Mouse (Mus musculus): Measurements from ENCODE around the gene Cpeb1. TPM values are rescaled to one million over a fixed set of nuclear protein-coding genes. Genes with fewer than 3 reads are reported as not detected.

The Cpeb1 gene
- 6.1 and 8.3 TPM in 2 replicates for polyA plus RNA-seq (2015; fragmentation: Nextera tagmentation; extraction: Ambion mirVana)

GRCm38 (mm10) chr7:81455155-81455651 is at the start of gene Cpeb1:
Gene Cpeb1, minus strand, starts transcription at chr7:81455465.

GRCm38 (mm10) chr7:81498181-81498580 is 42.9 kb upstream of the Cpeb1 start, which contains the start of gene BC048679:
Gene BC048679, minus strand, starts transcription at chr7:81498281.

GRCm38 (mm10) chr7:81493331-81494021 is 38.2 kb upstream of the Cpeb1 start, which contains the start of gene Ap3b2:
Gene Ap3b2, minus strand, starts transcription at chr7:81493925.

GRCm38 (mm10) chr7:81344544-81345446 is 110.5 kb downstream of the Cpeb1 start, which contains the start of gene Rps17:
Gene Rps17, minus strand, starts transcription at chr7:81345254.

Other genes starting within 250 kb of the Cpeb1 start
- gene Pde8a, start 241.9 kb downstream of the Cpeb1 start, polyA plus RNA-seq (2015; fragmentation: Nextera tagmentation; extraction: Ambion mirVana) = 5.5 and 10.2 TPM in 2 replicates
- gene Rps17, start 110.2 kb downstream of the Cpeb1 start, polyA plus RNA-seq (2015; fragmentation: Nextera tagmentation; extraction: Ambion mirVana) = 1,416 and 2,217 TPM in 2 replicates
- gene Ap3b2, start 38.5 kb upstream of the Cpeb1 start, polyA plus RNA-seq (2015; fragmentation: Nextera tagmentation; extraction: Ambion mirVana) = 12.3 and 20.9 TPM in 2 replicates
- gene BC048679, start 42.8 kb upstream of the Cpeb1 start, polyA plus RNA-seq (2015; fragmentation: Nextera tagmentation; extraction: Ambion mirVana) = not detected in 2 replicates
- 0.06 and 0.46 TPM in 2 replicates for gene Fsd2, start 111.5 kb upstream of the Cpeb1 start, polyA plus RNA-seq (2015; fragmentation: Nextera tagmentation; extraction: Ambion mirVana)
- gene Whamm, start 115.8 kb upstream of the Cpeb1 start, polyA plus RNA-seq (2015; fragmentation: Nextera tagmentation; extraction: Ambion mirVana) = 5.2 and 7.7 TPM in 2 replicates

All from adrenal gland, postnatal 0 days (tissue).